Mouse (Mus musculus) E14TG2a.4 (cell line): ENCODE data around the gene Nol4l.

ENCODE experiments used
- CTCF ChIP-seq: conservative IDR thresholded peaks from 2 replicates; pipeline ENCODE4 v1.5.1; 2014; ENCODE audit warnings: low read length
- NANOG ChIP-seq: IDR thresholded peaks from 2 replicates; pipeline ENCODE4 v1.6.1; 2014; ENCODE audit warnings: borderline replicate concordance, low read length, mixed read lengths
- POU5F1 ChIP-seq: IDR thresholded peaks from 2 replicates; pipeline ENCODE4 v1.6.1; 2014; ENCODE audit warnings: low read length, borderline replicate concordance

DNA sequence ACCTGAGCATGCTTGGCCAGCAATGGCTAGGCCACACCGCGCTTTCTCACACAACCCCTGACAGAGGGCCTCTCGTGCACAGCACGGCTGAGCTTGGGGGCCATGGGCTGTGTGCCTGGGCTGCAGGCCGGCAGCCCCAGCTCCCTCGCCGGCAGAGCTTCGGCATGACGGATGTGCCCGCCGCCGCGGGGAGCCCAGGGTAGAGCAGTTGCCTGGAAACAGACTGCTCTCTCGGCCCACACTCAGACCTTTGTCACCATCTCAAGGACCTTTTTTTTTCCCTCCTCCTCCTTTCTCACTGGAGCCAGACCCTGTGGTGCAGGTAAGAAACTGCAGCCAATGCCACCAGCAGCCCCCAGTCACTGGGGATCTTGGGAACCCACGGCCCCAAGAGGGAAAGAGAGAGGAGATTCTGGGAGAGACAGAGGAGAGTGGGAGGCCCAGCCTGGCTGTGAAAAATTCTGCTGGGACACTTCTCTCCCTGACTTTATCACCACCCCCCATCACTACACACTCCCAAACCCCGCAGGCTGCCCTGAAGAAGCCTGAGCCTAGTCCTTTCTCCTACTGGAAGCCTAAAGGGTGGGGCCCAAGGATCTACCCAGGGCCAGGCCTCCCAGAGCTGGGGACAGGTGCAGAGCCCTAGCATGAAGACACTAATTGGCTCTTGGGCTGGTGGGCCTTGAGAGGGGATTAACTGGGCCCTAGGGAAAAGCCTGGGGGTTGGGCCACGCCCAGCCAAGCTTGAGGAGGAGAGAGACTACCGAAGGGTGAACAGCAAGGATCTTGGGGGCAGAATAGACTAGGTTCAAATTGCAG, 20.4 kb downstream of the Nol4l start:
- TF ChIP-seq CTCF: no peak
- TF ChIP-seq POU5F1: no peak
- no peak for TF ChIP-seq NANOG
